Mouse (Mus musculus) embryonic facial prominence, embryonic 11.5 days (tissue): ENCODE data around the gene Creg2. TPM values are rescaled to one million over a fixed set of nuclear protein-coding genes. Genes with fewer than 3 reads are reported as not detected.

ENCODE experiments used
- ATAC-seq: fragments of 200-750 bp; cut with Nextera tagmentation; replicated peaks from 2 replicates; pipeline ENCODE4 v1.8.0; 2017; ENCODE audit warnings: low read depth; ENCODE audit not compliant: insufficient number of reproducible peaks, low FRiP score, low TSS enrichment
- DNase-seq: peaks from one replicate; pipeline ENCODE4 v3.0.0-alpha.2; 2015; ENCODE audit warnings: low spot score
- H3K27ac ChIP-seq: fragments of 300-500 bp; sonication (generic); replicated peaks from 2 replicates; pipeline ENCODE4 v1.5.1; 2014; ENCODE audit warnings: mild to moderate bottlenecking, low read depth, low read length, control low read depth
- H3K27me3 ChIP-seq: fragments of 300-500 bp; sonication (generic); 2 replicates; pipeline ENCODE4 v1.6.1; 2014; ENCODE audit warnings: mild to moderate bottlenecking, low read length, moderate library complexity, mixed read lengths; ENCODE audit not compliant: control insufficient read depth, insufficient read depth
- H3K36me3 ChIP-seq: fragments of 300-500 bp; sonication (generic); replicated peaks from 2 replicates; pipeline ENCODE4 v1.6.1; 2014; ENCODE audit warnings: low read depth, mild to moderate bottlenecking, low read length, moderate library complexity, mixed read lengths; ENCODE audit not compliant: control insufficient read depth, insufficient read depth
- H3K4me1 ChIP-seq: fragments of 300-500 bp; sonication (generic); 2 replicates; pipeline ENCODE4 v1.6.1; 2014; ENCODE audit warnings: low read length, mixed read lengths; ENCODE audit not compliant: control insufficient read depth, insufficient read depth
- H3K4me2 ChIP-seq: fragments of 300-500 bp; sonication (generic); 2 replicates; pipeline ENCODE4 v1.6.1; 2014; ENCODE audit warnings: low read depth, mild to moderate bottlenecking, control low read depth, low read length, moderate library complexity
- H3K4me3 ChIP-seq: fragments of 300-500 bp; sonication (generic); 2 replicates; pipeline ENCODE4 v1.5.1; 2014; ENCODE audit warnings: low read depth, low read length, control low read depth
- H3K9ac ChIP-seq: fragments of 300-500 bp; sonication (generic); replicated peaks from 2 replicates; pipeline ENCODE4 v1.6.1; 2014; ENCODE audit warnings: mild to moderate bottlenecking, control low read depth, low read length
- H3K9me3 ChIP-seq: fragments of 300-500 bp; sonication (generic); replicated peaks from 2 replicates; pipeline ENCODE4 v1.6.1; 2016; ENCODE audit warnings: mild to moderate bottlenecking, low read length, inconsistent platforms, mixed read lengths; ENCODE audit not compliant: control insufficient read depth
- WGBS: fragments of 180-500 bp; shearing (Covaris S2); extraction: QIAGEN DNeasy Blood & Tissue Kit; methylation state at CpG from one replicate; pipeline ENCODE4 v1.1.7; 2014; 5-methylcytosine and 5-hydroxymethylcytosine counted together
- polyA plus RNA-seq: library from polyadenylated mRNA; unstranded; fragments of >200 nt; fragmentation: Nextera tagmentation; extraction: Ambion mirVana; gene quantifications from 2 replicates; pipeline ENCODE4 v1.2.1, GENCODE M21; 2014

The Creg2 gene
- 0.07 and 0.22 TPM in 2 replicates for polyA plus RNA-seq

DNA sequence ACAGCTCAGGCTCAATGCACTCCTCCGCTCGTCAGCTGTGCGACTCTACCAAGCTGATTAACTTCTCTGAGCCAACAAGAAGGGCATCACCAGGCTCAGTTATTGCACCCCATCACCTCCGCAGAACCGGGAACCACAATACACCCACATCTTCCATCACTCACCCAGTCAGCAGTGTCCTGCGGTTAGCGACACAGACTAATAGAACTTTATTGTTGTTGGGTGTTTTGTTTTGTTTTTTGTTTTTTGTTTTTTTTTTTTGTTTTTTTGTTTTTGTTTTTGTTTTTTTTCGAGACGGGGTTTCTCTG is at the start of gene Creg2:
TSS of gene Creg2 (minus strand) at position 234 of the 308 bp plus-strand sequence.
- Histone ChIP-seq H3K9me3 (no peaks in the 10 kb centered on the region), H3K9ac (peak within 1 kb of the TSS; percentile 41), H3K27ac (no peak within 1 kb of the TSS), H3K36me3 (no peaks in the 10 kb centered on the region), H3K4me3 (peak within 1 kb of the TSS; percentile 51), H3K27me3 (peaks cover 25% of the 10 kb centered on the region), H3K4me2 (peak within 1 kb of the TSS; percentile 96), H3K4me1 (peaks cover 5% of the 10 kb centered on the region; the same call in 1 of the 2 replicates)
- ATAC-seq = no peak
- WGBS = 42% methylated on average over 9 of the region's 9 CpGs
- DNase-seq = no peak

DNA sequence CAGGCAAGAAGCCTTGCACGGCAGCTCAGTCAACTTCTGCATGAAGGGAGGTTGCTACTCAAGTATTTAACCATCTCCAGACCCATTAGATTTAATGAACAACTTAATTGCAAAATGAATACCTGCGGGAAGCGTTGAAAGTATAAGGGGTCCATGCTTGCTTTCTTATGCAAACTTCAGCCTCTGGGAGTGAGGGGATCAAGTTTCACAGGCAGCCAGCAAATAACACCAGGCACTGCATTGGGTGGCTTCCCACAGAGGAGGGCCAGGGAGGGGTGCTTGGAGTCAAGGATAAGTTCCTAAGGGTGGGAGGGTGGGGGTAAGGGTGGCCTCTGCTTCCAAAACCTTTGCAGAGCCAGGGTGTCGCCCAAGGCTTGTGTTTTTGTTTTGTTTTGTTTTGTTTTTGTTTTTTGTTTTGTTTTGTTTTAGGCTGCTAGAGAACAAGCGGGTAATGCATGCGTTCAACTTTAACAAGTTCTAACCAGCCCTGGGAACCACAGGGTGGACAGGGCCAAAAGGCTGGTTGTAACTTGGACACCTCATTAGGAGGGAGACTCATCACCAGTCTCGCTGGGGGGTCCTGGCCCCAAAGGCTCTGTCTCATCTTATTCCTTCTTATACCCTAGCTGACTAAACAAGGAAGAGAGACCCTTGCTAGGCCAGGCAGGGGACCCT is 49.5 kb upstream of the Creg2 start:
- H3K36me3 ChIP-seq = no peaks in the 10 kb centered on the region
- DNase-seq = peak; percentile 66
- H3K4me1 ChIP-seq = peaks cover 14% of the 10 kb centered on the region
- H3K27me3 ChIP-seq = no peaks in the 10 kb centered on the region
- peak overlapping the region; percentile 20; the same call in 1 of the 2 replicates for H3K27ac ChIP-seq
- WGBS = 11% methylated on average over 7 of the region's 7 CpGs
- H3K4me3 ChIP-seq = no peak overlapping the region
- H3K9ac ChIP-seq = peak overlapping the region; percentile 39; the same call in 1 of the 2 replicates
- peak overlapping the region; percentile 19 for H3K4me2 ChIP-seq
- no peaks in the 10 kb centered on the region for H3K9me3 ChIP-seq
- 0 out of 2 replicates have a peak, but pooled peaks have one; percentile 54 for ATAC-seq

DNA sequence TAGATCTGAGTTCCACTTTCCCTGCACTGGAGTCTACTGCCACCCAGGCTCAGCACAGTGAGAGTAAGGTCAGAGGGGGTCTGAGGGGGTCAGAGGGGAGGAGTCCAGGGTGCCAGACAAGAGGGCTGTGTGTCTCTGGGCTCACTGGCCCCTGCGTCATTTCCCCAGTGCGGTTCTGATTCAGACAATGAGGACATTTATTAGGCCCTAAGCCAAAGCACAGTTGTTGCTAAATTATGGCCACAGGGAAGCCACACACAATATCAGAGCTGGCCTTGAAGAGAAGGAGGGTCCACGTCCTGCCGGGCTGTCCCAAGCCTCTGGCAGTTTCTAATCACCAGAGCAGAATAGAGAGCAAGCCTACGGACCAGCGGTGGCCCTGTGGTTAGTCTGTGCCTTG is 47.2 kb upstream of the Creg2 start:
- no peaks in the 10 kb centered on the region for H3K27me3 ChIP-seq
- ATAC-seq (no peak), DNase-seq (no peak)
- peaks cover 14% of the 10 kb centered on the region for H3K4me1 ChIP-seq
- H3K9me3 ChIP-seq = no peaks in the 10 kb centered on the region
- H3K27ac ChIP-seq = no peak overlapping the region
- no peak overlapping the region for H3K4me3 ChIP-seq
- no peak overlapping the region for H3K4me2 ChIP-seq
- no peaks in the 10 kb centered on the region for H3K36me3 ChIP-seq
- no peak overlapping the region for H3K9ac ChIP-seq
- WGBS = 33% methylated on average over 6 of the region's 6 CpGs

DNA sequence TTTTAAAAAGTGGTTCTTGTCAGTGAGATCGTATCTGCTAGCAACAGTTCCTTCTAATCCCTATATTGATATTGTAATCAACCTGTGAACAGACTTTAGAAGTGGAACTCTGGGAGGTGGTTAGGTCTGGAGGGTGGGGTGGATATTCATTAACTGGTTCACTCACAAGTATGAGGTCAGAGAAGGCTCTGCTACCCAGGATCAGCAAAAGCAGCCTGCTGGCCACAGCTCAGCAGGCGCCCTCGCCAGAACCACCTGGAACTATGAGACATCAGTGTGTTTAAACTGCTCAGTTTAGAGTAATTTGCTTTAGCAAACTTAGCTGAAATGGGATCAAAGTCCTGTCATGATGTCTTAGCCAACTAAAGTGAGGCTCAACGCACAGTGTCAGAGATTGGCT is 43.9 kb upstream of the Creg2 start:
- no peaks in the 10 kb centered on the region for H3K4me1 ChIP-seq
- H3K9me3 ChIP-seq = no peaks in the 10 kb centered on the region
- DNase-seq = no peak
- no peak overlapping the region for H3K27ac ChIP-seq
- H3K27me3 ChIP-seq = no peaks in the 10 kb centered on the region
- WGBS = 58% methylated on average over 4 of the region's 4 CpGs
- no peak for ATAC-seq
- H3K4me3 ChIP-seq = no peak overlapping the region
- no peak overlapping the region for H3K9ac ChIP-seq
- H3K4me2 ChIP-seq = no peak overlapping the region
- H3K36me3 ChIP-seq = no peaks in the 10 kb centered on the region

DNA sequence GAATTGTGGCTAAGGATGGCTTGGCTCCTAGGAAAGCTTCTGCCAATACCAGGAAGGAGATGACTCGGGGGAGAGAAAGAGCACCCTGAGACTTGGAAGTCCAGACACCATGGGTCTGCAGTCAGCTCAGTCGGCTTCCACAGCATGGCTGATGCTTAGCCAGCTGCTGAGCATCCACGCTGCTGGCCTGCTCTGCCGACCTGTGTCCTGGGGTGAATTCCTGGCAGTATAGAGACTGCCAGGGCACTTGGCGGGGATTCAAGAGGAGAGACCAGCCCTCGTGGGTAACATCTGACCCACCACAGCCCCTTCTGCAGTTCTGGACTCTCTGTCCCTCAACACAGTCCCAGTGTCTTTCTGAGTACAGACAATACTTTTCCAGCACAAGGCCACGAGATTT is 43.5 kb upstream of the Creg2 start:
- WGBS = 66% methylated on average over 7 of the region's 7 CpGs
- Histone ChIP-seq H3K9me3 (no peaks in the 10 kb centered on the region), H3K27ac (no peak overlapping the region)

DNA sequence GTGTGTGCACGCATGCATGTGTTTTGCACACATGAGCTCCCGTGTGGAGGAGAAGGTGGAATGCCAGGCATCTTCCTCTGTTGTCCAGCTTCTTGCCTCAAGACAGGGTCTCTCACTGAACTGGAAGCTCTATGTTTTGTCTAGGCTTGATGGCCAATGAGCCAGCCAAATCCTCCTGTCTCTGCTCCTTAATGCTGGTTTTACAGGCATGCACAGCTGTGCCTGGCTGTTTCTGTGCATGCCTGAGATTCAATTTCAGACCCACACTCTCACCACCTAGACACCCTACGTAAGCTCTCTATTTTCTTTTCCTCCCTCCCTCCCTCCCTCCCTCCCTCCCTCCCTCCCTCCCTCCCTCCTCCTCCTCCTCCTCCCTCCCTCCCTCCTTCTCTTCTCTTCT is 40.7 kb upstream of the Creg2 start:
- ATAC-seq (no peak), DNase-seq (no peak)
- Histone ChIP-seq H3K4me2 (no peak overlapping the region), H3K9ac (no peak overlapping the region), H3K4me1 (no peaks in the 10 kb centered on the region), H3K9me3 (no peaks in the 10 kb centered on the region), H3K36me3 (no peaks in the 10 kb centered on the region), H3K4me3 (no peak overlapping the region), H3K27me3 (no peaks in the 10 kb centered on the region), H3K27ac (no peak overlapping the region)
- WGBS = 74% methylated on average over 3 of the region's 3 CpGs

More for the DNA sequence above, 43.5 kb upstream of the Creg2 start:
- DNase-seq = no peak
- H3K4me2 ChIP-seq = no peak overlapping the region
- no peaks in the 10 kb centered on the region for H3K4me1 ChIP-seq
- H3K9ac ChIP-seq = no peak overlapping the region
- H3K4me3 ChIP-seq = no peak overlapping the region
- no peaks in the 10 kb centered on the region for H3K27me3 ChIP-seq
- ATAC-seq = no peak
- no peaks in the 10 kb centered on the region for H3K36me3 ChIP-seq

DNA sequence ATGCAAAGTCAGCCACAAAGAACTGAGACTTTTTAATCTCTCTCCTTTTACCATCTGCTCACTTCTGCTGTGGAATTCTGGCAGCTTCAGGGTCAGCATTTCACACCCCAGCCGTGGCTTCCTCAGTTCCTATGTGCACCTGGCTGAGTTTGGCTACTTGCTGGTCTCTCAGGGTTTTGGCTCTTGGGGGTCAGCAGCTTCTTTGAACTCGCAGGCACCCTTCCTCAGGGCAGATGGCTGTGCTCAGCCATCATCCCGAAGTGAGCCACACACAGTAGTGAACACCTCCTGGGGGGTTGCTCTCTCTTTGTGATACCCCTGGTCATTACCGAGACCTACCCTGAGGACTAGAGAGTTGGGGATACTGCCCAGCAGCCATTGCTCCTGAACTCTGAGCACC is 39.8 kb upstream of the Creg2 start:
- no peak for DNase-seq
- Histone ChIP-seq H3K4me3 (no peak overlapping the region), H3K4me1 (no peaks in the 10 kb centered on the region), H3K9me3 (no peaks in the 10 kb centered on the region), H3K4me2 (no peak overlapping the region), H3K27me3 (no peaks in the 10 kb centered on the region), H3K27ac (no peak overlapping the region), H3K36me3 (no peaks in the 10 kb centered on the region), H3K9ac (no peak overlapping the region)
- ATAC-seq = no peak
- WGBS = 49% methylated on average over 4 of the region's 4 CpGs

DNA sequence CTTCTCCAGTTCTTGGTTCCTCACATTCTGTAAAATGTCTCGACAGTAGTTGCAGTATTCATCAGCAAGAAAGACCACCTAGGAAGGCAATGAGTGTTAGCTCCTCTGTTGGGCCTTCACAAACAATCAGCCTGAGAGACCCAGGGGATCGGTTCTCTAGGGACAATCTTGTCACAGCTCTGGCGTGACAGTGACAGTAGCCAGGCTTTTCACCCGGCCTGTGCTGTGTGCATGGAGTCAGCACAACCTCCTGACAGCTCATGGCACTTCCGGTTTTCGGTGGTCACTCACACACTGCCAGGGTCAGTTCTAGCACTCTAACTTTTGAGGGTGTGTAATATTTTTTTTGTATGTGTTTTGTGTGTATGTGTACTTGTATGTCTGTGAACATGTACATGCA is 37.3 kb upstream of the Creg2 start:
- Histone ChIP-seq H3K36me3 (no peaks in the 10 kb centered on the region), H3K27ac (no peak overlapping the region), H3K4me3 (no peak overlapping the region), H3K9me3 (no peaks in the 10 kb centered on the region), H3K4me1 (no peaks in the 10 kb centered on the region), H3K9ac (no peak overlapping the region), H3K27me3 (no peaks in the 10 kb centered on the region), H3K4me2 (no peak overlapping the region)
- no peak for DNase-seq
- no peak for ATAC-seq
- WGBS = 72% methylated on average over 6 of the region's 6 CpGs
